Mouse (Mus musculus) hindbrain, embryonic 13.5 days (tissue): ENCODE results near the gene Gucd1. TPM values are rescaled to one million over a fixed set of nuclear protein-coding genes. Genes with fewer than 3 reads are reported as not detected.
"Not testable (repeated sequence)": the region's sequence is repeated elsewhere in the genome, so short reads cannot be mapped to it uniquely, and the experiment has no call there.

ENCODE experiments used
- ATAC-seq: fragments of 200-750 bp; cut with Nextera tagmentation; 2 replicates; pipeline ENCODE4 v1.8.0; 2017; ENCODE audit warnings: moderate TSS enrichment; ENCODE audit not compliant: low FRiP score
- H3K27ac ChIP-seq: fragments of 300-500 bp; sonication (generic); 2 replicates; pipeline ENCODE4 v1.5.1; 2015; ENCODE audit warnings: inconsistent platforms, mild to moderate bottlenecking, moderate library complexity
- H3K27me3 ChIP-seq: fragments of 300-500 bp; sonication (generic); 2 replicates; pipeline ENCODE4 v1.6.1; 2015; ENCODE audit warnings: mild to moderate bottlenecking, inconsistent platforms
- H3K36me3 ChIP-seq: fragments of 300-500 bp; sonication (generic); 2 replicates; pipeline ENCODE4 v1.6.1; 2015; ENCODE audit warnings: mild to moderate bottlenecking, inconsistent platforms
- H3K4me1 ChIP-seq: fragments of 300-500 bp; sonication (generic); replicated peaks from 2 replicates; pipeline ENCODE4 v1.6.1; 2015; ENCODE audit warnings: inconsistent platforms
- H3K4me2 ChIP-seq: fragments of 300-500 bp; sonication (generic); 2 replicates; pipeline ENCODE4 v1.6.1; 2015; ENCODE audit warnings: inconsistent platforms, mild to moderate bottlenecking, moderate library complexity
- H3K4me3 ChIP-seq: fragments of 300-500 bp; sonication (generic); 2 replicates; pipeline ENCODE4 v1.5.1; 2015; ENCODE audit warnings: mild to moderate bottlenecking, inconsistent platforms
- H3K9ac ChIP-seq: fragments of 300-500 bp; sonication (generic); 2 replicates; pipeline ENCODE4 v1.6.1; 2015; ENCODE audit warnings: mild to moderate bottlenecking, inconsistent platforms
- H3K9me3 ChIP-seq: fragments of 300-500 bp; sonication (generic); 2 replicates; pipeline ENCODE4 v1.6.1; 2016; ENCODE audit warnings: inconsistent platforms
- WGBS: fragments of 180-500 bp; shearing (Covaris S2); methylation state at CpG from one replicate; pipeline ENCODE4 v1.1.7; 2015; 5-methylcytosine and 5-hydroxymethylcytosine counted together
- polyA plus RNA-seq: library from polyadenylated mRNA; unstranded; fragments of >200 nt; fragmentation: Nextera tagmentation; extraction: Ambion mirVana; gene quantifications from 2 replicates; pipeline ENCODE4 v1.2.1, GENCODE M21; 2015

Gucd1 gene
- polyA plus RNA-seq, 1 experiment from 2014 or later, result 22.9 TPM

DNA sequence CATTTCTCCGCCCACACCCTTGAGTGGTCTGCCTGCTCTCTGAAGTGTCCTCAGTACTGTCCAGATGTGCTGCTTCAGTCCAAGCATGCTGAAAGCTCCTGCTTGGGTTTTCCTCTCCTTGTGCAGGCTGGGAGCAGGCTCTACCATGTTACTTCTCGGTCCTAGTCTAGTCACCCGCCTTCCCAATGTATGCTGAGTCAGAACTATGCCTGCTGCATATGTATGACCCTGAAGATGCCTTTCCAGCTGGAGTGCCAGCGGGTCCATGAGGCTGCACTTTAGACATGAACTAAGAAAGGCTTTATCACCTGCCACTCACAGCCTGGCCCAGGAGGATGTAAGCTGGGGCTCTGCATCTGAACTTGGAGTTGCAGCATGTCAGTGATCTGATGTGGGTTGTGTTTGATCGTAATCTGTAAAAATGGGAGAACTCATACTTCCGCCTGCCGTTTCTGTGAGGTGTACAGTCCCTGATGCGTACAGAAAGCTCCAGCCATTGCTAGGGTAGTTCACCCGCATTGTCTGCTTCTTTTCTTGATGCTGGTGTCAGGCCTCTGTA, 13.8 kb upstream of the Gucd1 start:
- ATAC-seq, result no peak
- Histone ChIP-seq H3K36me3 (peaks cover 65% of the 10 kb centered on the region), H3K4me2 (no peak overlapping the region), H3K4me1 (no peaks in the 10 kb centered on the region), H3K4me3 (no peak overlapping the region), H3K9me3 (no peaks in the 10 kb centered on the region), H3K27me3 (no peaks in the 10 kb centered on the region), H3K9ac (no peak overlapping the region), H3K27ac (no peak overlapping the region)
- WGBS, result 89% methylated on average over 9 of the region's 9 CpGs

DNA sequence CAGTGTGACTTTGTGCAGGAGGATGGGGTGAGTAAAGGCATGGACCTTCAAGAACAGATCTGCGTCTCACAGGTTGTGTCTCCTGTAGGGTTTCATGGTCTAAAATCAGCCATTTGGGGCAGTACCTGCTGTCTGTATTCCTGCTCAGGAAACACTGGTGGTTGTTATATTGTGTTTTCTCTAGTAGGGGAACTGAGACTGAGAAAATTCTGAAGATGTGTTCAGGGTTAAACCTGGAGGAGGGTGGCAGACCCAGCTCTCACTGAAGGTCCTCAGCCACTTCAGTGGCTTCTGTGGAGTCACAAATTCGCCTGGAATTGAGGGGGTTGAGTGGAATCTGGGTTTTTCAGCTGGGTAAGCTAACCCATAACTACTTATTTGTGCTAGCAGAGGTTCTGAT, 12.6 kb upstream of the Gucd1 start:
- no peak overlapping the region for H3K27ac ChIP-seq
- no peak overlapping the region for H3K9ac ChIP-seq
- H3K4me3 ChIP-seq, result no peak overlapping the region
- ATAC-seq, result no peak
- no peak overlapping the region for H3K4me2 ChIP-seq
- no peaks in the 10 kb centered on the region for H3K4me1 ChIP-seq
- no peaks in the 10 kb centered on the region for H3K27me3 ChIP-seq
- peaks cover 64% of the 10 kb centered on the region for H3K36me3 ChIP-seq
- H3K9me3 ChIP-seq, result no peaks in the 10 kb centered on the region
- WGBS, result 88% methylated on average over 2 of the region's 2 CpGs

DNA sequence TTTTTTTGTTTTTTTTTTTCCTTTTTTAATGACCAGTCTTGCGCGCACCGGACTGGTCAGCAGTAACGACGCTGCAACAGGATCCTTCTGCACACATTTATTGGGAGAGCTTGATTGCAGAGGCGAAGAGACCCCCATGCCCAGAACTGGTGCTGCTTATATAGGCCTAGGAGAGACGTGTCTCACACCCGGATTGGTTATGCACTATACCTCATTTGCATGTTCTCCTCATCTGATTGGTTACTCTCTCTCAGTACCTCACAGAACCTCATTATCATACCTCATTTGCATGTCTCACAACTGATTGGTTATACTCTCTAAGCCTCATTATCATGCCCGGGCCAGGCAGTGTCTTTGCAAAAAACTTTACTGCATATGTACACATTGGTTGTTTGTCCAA, 7.7 kb upstream of the Gucd1 start:
- not testable (repeated sequence) for H3K9me3 ChIP-seq, H3K4me2 ChIP-seq, ATAC-seq, H3K27ac ChIP-seq, H3K4me3 ChIP-seq, H3K9ac ChIP-seq, H3K27me3 ChIP-seq
- 92% methylated on average over 9 of the region's 9 CpGs for WGBS
- peaks cover 10% of the 10 kb centered on the region for H3K4me1 ChIP-seq
- peaks cover 70% of the 10 kb centered on the region for H3K36me3 ChIP-seq

DNA sequence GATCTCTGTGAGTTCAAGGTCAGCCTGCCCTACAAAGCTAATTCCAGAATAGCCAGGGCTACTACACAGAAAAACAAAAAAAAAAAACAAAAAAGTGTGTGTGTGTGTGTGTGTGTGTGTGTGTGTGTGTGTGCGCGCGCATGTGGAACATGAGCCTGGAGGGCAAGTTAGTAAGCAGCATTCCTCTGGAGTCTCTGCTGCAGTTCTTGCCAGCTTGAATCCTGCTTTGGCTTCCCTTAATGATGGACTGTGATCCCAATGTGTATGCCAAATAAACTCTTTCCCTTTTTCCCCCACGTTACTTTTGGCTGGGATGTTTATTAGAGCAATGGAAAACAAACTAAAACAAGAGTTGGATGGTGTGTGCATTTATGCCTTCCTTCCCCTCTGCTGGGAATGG, 3.9 kb upstream of the Gucd1 start:
- Histone ChIP-seq H3K27me3 (no peaks in the 10 kb centered on the region), H3K4me3 (no peak overlapping the region), H3K27ac (no peak overlapping the region), H3K36me3 (peaks cover 62% of the 10 kb centered on the region), H3K9me3 (no peaks in the 10 kb centered on the region), H3K9ac (no peak overlapping the region), H3K4me1 (peaks cover 32% of the 10 kb centered on the region), H3K4me2 (no peak overlapping the region)
- WGBS, result 95% methylated on average over 4 of the region's 4 CpGs
- ATAC-seq, result no peak

DNA sequence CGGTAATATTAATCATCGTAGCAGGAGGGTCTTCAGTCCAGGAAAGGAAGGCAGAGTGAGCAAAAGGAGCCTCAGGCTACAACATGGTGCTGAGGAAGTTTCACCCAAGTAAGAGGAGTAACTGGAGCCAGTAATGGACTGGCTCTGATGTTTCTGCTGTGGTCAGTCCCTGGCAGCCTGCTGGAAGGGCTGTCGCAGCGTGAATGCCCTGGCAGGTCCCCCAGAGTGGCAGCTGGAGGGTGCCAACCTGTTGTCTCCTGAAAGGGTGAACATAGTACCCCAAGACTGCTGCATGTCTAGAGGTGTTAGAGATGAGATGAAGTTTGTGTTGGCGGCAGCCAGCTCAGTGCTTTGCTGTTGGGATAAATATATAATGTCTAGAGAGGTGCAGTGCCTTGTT, 2.8 kb upstream of the Gucd1 start:
- H3K36me3 ChIP-seq, result peaks cover 52% of the 10 kb centered on the region
- ATAC-seq, result no peak
- H3K27ac ChIP-seq, result no peak overlapping the region
- peaks cover 42% of the 10 kb centered on the region for H3K4me1 ChIP-seq
- H3K9ac ChIP-seq, result no peak overlapping the region
- WGBS, result 98% methylated on average over 5 of the region's 5 CpGs
- H3K4me2 ChIP-seq, result no peak overlapping the region
- no peak overlapping the region for H3K4me3 ChIP-seq
- H3K27me3 ChIP-seq, result no peaks in the 10 kb centered on the region
- no peaks in the 10 kb centered on the region for H3K9me3 ChIP-seq

DNA sequence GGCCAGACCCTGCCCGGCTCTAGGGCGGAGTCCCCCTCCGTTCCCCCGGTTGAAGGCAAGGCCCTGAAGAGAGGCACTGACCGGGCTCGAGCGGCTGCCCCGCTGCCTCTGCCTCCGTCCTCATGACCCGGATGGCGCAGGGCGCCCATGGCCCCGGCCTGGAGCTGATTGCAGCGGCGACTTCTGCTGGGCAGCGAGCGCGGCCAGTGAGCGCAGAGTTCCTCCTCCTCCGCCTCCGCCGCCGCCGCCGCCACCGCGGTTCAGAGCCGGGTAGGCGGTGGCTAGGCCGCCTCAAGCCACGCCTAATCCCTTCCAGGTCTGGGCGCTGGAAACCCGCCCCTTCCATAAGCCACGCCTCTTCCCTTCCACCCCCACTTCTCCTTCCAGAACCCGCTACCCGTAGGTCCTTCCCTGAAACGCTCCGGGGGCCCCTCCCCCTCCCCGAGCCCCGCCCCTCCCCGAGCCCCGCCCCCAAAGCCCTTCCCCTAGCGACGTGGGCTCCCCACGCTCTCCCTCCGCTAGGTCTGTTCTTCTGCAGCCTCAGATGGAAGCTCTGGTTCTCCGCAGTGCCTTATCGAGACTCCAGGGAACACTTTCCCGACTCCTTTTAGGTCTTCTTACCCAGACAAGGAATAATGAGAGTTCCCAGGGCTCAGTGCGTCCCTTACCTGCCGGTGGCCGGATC, 557 bp downstream of the Gucd1 start, which contains the start of gene Snrpd3:
TSS of gene Snrpd3 (plus strand) at position 479 of the 685 bp plus-strand sequence.
- H3K4me3 ChIP-seq, result peak within 1 kb of the TSS; percentile 87
- H3K27ac ChIP-seq, result peak within 1 kb of the TSS; percentile 95
- no peaks in the 10 kb centered on the region for H3K9me3 ChIP-seq
- peak within 1 kb of the TSS; percentile 92 for H3K4me2 ChIP-seq
- H3K4me1 ChIP-seq, result peaks cover 59% of the 10 kb centered on the region
- H3K9ac ChIP-seq, result peak within 1 kb of the TSS; percentile 94
- WGBS, result 1% methylated on average over 35 of the region's 52 CpGs
- ATAC-seq, result peak; percentile 98
- H3K36me3 ChIP-seq, result peaks cover 24% of the 10 kb centered on the region
- no peaks in the 10 kb centered on the region for H3K27me3 ChIP-seq

DNA sequence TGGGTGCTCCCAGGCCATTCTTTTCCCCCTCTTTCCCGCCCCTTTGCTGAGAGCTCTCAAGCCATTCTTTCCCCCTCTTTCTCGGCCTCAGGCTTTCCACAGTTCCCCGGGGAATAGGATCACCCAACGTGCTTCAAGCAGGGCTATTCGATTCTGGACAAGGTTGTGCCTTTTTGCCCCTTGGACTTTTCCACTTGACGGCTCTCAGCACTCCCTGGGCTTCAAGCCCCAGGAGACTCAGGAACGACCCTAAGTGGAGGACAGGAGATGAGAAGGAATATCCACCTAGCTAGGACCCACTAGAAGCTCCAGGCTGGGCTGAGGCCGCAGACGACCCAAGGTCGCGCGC, 1.1 kb downstream of the Gucd1 start:
- peak overlapping the region; percentile 94 for H3K9ac ChIP-seq
- WGBS, result 0% methylated on average over 12 of the region's 12 CpGs
- peaks cover 25% of the 10 kb centered on the region for H3K36me3 ChIP-seq
- H3K4me3 ChIP-seq, result peak overlapping the region; percentile 87
- H3K4me1 ChIP-seq, result peaks cover 59% of the 10 kb centered on the region
- peak overlapping the region; percentile 92 for H3K4me2 ChIP-seq
- no peaks in the 10 kb centered on the region for H3K9me3 ChIP-seq
- H3K27me3 ChIP-seq, result no peaks in the 10 kb centered on the region
- no peak for ATAC-seq
- H3K27ac ChIP-seq, result peak overlapping the region; percentile 95

DNA sequence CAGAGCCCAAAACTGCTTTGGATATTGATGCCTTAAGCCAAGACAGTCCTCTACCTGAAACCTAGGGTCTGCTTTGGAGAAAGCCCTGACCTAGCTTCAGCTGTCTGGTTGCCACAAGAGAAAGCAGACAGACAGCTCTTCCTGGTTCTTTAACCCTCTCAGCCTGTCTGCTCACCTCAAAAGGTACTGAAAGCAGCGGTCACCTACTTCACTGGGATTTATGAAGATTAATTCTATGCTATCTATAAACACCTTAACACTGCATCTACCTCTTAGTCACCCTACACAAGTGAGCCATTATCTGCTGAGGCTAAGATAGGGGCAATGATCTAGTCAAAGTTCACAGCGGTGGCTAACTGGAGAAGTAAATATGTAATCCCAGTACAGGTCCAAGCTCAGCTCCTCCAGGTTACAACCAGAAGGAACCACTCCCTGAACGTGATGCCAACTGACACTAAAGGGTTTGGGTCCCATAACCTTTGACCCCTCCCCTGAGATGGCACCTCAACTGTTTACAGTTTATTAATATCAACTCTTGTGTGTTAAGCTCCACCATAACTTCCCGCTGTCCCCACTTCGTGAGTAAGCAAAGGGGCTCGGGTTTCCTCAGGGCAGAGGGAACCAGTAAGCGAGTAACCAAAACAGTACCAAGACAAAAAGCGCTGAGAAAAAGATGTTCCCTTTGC, 1.6 kb downstream of the Gucd1 start:
- Histone ChIP-seq H3K27me3 (no peaks in the 10 kb centered on the region), H3K36me3 (peaks cover 25% of the 10 kb centered on the region), H3K4me3 (peak overlapping the region; percentile 87), H3K4me1 (peaks cover 56% of the 10 kb centered on the region), H3K4me2 (peak overlapping the region; percentile 92), H3K9me3 (no peaks in the 10 kb centered on the region), H3K27ac (peak overlapping the region; percentile 95), H3K9ac (peak overlapping the region; percentile 94)
- 30% methylated on average over 8 of the region's 8 CpGs for WGBS
- ATAC-seq, result no peak

DNA sequence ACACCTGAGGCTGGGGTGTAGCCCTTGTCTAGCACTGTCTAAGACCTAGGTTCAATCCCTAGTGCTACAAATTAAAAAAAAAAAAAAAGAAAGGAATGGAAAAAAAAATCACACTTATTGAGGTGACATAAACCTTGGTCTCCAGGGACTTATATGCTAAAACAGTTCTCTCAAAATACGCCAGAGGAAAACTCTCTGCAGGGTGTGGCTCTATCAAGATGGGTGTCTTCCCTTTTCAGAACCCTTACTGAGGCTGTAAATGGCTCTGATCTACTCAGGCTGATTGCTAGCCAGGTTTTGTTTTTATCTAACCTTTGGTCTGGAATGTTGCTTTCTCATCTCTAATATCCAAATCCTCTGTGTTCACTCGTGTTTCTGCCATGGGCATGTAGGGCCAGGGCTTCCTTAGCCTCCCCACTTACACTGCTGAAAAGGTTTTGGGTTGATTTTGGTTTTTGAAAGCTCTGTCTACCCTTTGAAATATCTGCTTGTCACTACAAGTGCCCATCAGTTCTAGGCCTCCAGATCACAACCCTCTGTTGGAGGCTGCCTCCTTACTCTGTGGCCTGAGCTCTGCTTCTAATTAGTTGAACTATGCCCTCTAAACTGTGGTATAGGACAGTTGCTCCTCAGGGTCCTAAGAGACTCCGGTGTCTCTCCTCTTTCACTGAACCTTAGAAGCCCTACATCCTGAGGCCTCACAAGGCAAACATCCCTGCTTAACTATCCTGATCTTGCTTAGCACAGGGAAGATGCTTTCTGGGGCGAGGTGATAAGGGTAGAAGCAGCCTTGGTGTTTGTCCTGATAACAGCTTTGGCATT, 2.3 kb downstream of the Gucd1 start:
- H3K9ac ChIP-seq, result peak overlapping the region; percentile 94; the same call in 1 of the 2 replicates
- no peak for ATAC-seq
- peaks cover 25% of the 10 kb centered on the region for H3K36me3 ChIP-seq

DNA sequence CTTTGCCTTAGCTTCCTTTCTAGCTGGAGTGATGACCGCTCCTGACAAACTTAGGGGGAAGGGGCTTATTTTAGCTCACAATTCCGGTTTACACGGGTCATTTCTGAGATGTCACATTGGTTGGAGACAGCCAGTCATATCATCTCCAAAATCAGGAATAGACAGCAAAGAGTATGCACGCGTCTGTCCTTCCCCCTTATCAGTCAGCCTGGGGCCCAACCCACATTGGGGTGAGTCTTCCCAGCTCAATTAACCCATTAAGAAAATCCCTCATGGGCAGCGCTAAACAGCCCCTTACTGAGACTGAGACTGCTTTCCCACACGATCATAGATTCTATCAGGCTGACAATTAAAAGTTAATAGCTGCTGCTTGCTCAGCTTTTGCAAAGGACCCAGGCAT, 3.4 kb downstream of the Gucd1 start:
- Histone ChIP-seq H3K27me3 (no peaks in the 10 kb centered on the region), H3K9me3 (no peaks in the 10 kb centered on the region), H3K9ac (0 out of 2 replicates have a peak overlapping the region, but pooled peaks have one; percentile 1), H3K4me1 (peaks cover 40% of the 10 kb centered on the region), H3K27ac (no peak overlapping the region), H3K36me3 (peaks cover 28% of the 10 kb centered on the region), H3K4me3 (no peak overlapping the region), H3K4me2 (no peak overlapping the region)
- 87% methylated on average over 7 of the region's 7 CpGs for WGBS
- ATAC-seq, result no peak

More for the DNA sequence above, 2.3 kb downstream of the Gucd1 start:
- H3K27me3 ChIP-seq, result no peaks in the 10 kb centered on the region
- no peaks in the 10 kb centered on the region for H3K9me3 ChIP-seq
- H3K4me2 ChIP-seq, result peak overlapping the region; percentile 92
- 87% methylated on average over 4 of the region's 4 CpGs for WGBS
- no peak overlapping the region for H3K27ac ChIP-seq
- H3K4me1 ChIP-seq, result peaks cover 49% of the 10 kb centered on the region
- peak overlapping the region; percentile 87 for H3K4me3 ChIP-seq

DNA sequence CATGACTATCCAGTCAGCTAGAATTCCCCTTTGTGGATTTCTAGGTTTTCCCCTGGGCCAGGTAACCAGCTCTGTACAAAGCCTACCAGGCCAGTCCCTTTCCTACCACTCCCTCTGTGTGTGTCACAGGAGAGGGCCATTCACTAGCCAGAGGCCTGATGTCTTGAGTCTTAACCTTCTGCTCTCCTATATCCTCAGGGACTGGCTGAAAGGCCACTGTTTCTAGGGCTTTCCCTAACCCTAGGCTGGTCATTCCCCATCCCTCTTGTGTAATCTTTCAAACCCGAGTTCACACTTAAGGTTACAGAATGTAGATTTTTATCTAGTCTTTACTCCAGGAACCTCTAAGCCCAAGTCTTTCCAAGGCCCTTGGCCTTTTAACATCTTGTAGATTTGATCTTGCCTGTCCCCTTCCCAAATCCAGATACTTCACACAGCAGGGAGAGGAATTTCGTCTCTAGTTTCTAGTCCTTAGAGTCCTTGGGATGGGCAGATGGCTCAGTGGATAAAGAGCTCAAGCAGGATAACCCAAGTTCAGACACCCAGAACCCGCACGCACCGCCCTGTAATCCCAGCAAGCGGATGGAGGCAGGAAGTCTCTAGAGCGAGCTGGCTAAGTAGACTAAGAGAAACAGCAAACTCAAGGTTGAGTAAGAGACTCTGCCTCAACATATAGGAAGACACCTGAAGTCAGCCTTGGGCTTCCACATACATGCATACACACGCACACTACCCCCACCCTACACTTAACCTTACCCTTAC, 4.3 kb downstream of the Gucd1 start:
- Histone ChIP-seq H3K4me2 (no peak overlapping the region), H3K36me3 (peaks cover 37% of the 10 kb centered on the region), H3K4me3 (no peak overlapping the region), H3K27me3 (no peaks in the 10 kb centered on the region), H3K9me3 (no peaks in the 10 kb centered on the region), H3K27ac (no peak overlapping the region), H3K4me1 (peaks cover 32% of the 10 kb centered on the region), H3K9ac (no peak overlapping the region)
- ATAC-seq, result no peak
- WGBS, result 93% methylated on average over 8 of the region's 8 CpGs
